Mouse (Mus musculus): Measurements from ENCODE around the gene Gm21970. TPM values are rescaled to one million over a fixed set of nuclear protein-coding genes. Genes with fewer than 3 reads are reported as not detected.
"Not testable (repeated sequence)": the region's sequence is repeated elsewhere in the genome, so short reads cannot be mapped to it uniquely, and the experiment has no call there.

Gm21970 gene
- polyA plus RNA-seq, 1 experiment from 2014 or later, result not detected

DNA sequence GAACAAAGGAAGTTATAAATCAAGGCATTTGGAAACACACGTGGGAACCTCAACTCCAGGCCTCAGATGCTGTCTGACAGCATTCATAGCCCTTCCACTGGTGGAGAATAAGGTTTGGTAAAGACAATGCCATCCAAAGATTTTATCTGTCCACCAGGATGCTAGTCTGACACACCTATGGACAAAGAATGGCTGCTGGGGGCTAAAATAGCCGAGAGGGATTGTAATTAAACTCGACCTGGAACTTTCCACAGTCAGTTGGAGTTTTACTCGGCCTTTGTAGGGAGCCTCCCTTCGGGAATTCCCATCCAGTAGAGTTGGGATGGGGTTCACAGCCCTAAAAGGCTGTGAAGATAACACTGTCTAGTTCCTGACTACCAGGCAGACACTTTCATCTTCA, 35.9 kb downstream of the Gm21970 start:
- Histone ChIP-seq H3K4me3 (replicated peaks) (no peak overlapping the region), H3K27me3 (replicated peaks) (no peaks in the 10 kb centered on the region), H3K4me1 (no peaks in the 10 kb centered on the region), H3K9ac (no peak overlapping the region), H3K36me3 (peaks cover 17% of the 10 kb centered on the region), H3K4me2 (no peak overlapping the region), H3K27ac (no peak overlapping the region), H3K9me3 (no peaks in the 10 kb centered on the region)
- no peak for ATAC-seq (ENCODE audit: insufficient read depth, low FRiP score, low read depth)
- WGBS, result 63% methylated on average over 5 of the region's 5 CpGs

GRCm38 (mm10) chr16:91428259-91428865, 36.8 kb downstream of the Gm21970 start:
- no peaks in the 10 kb centered on the region for H3K9me3 ChIP-seq
- H3K9ac ChIP-seq, result no peak overlapping the region
- peaks cover 17% of the 10 kb centered on the region for H3K36me3 ChIP-seq
- WGBS, result 72% methylated on average over 8 of the region's 8 CpGs
- H3K27ac ChIP-seq, result no peak overlapping the region
- no peaks in the 10 kb centered on the region for H3K27me3 ChIP-seq (replicated peaks)
- no peak overlapping the region for H3K4me2 ChIP-seq
- no peak overlapping the region for H3K4me3 ChIP-seq (replicated peaks)
- H3K4me1 ChIP-seq, result no peaks in the 10 kb centered on the region
- ATAC-seq (ENCODE audit: insufficient read depth, low FRiP score, low read depth), result no peak

DNA sequence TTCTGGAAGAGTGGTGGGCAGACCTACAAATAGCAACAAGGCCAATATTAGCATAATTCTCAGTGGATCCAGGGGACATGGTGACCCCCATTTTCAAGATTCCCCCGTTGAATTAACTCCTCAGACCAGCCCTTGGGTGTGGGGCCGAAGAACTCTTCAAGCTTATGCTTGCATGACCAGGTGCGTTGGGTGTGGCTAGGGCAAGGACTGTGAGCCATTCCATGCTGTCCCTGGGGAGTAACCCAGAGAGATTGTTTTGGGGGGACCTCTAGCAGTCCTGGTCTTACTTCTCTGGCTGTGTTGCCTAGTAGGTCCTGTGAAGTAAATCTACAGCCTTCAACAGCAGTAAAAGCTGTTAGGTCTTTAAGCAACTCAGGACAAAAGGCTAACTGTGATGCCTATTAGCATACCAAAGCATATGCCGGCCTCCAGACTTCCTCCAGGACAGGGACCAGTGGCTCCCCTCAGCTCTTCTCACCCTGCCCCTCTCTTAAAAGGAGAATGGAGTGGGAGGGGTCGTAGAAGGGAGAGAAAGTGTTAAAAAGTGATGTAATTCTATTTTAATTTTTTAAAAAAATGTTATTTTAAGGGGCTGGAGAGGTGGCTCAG, 41.3 kb downstream of the Gm21970 start:
- WGBS, result 39% methylated on average over 5 of the region's 5 CpGs
- H3K9me3 ChIP-seq, result no peaks in the 10 kb centered on the region
- no peak overlapping the region for H3K4me2 ChIP-seq
- no peak for ATAC-seq (ENCODE audit: insufficient read depth, low FRiP score, low read depth)
- no peaks in the 10 kb centered on the region for H3K4me1 ChIP-seq
- H3K9ac ChIP-seq, result no peak overlapping the region
- H3K4me3 ChIP-seq (replicated peaks), result no peak overlapping the region
- no peaks in the 10 kb centered on the region for H3K36me3 ChIP-seq
- H3K27ac ChIP-seq, result no peak overlapping the region
- no peaks in the 10 kb centered on the region for H3K27me3 ChIP-seq (replicated peaks)

DNA sequence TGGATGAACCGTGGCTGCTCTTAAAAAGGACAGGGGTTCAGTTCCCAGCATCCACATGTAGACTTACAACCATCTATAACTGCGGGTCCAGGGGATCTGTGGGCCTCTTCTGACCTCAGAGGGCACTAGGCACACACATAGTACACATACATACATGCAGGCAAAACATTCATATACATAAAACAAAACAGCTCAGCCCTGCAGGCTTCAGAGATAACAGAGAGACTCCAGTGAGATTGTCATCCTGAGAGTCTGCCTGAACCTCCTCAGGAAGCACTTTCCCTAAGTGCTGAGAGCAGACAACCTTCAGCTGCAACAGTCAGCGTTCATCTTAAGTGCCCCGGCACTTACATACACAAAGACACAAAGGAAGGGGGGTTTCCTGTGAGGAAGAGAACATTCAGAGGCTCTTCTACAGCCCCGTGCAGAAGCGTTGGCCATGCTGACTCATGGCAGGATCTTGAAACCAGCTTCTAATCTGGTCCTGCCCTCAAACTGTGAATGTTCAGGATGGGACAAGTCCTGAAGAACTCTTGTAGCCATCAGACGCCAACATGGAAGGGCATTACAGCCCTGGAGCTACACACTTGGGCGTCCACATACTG, 41.9 kb downstream of the Gm21970 start:
- WGBS, result 42% methylated on average over 8 of the region's 8 CpGs
- ATAC-seq (ENCODE audit: insufficient read depth, low FRiP score, low read depth), result 0 out of 2 replicates have a peak, but pooled peaks have one; percentile 22

GRCm38 (mm10) chr16:91434119-91434518, 42.6 kb downstream of the Gm21970 start:
- Histone ChIP-seq H3K4me3 (replicated peaks) (no peak overlapping the region), H3K27me3 (replicated peaks) (no peaks in the 10 kb centered on the region), H3K4me2 (no peak overlapping the region), H3K9ac (no peak overlapping the region), H3K9me3 (no peaks in the 10 kb centered on the region), H3K36me3 (no peaks in the 10 kb centered on the region), H3K4me1 (no peaks in the 10 kb centered on the region), H3K27ac (no peak overlapping the region)
- 79% methylated on average over 3 of the region's 3 CpGs for WGBS
- ATAC-seq (ENCODE audit: insufficient read depth, low FRiP score, low read depth), result no peak

More for the DNA sequence above, 41.9 kb downstream of the Gm21970 start:
- Histone ChIP-seq H3K4me2 (no peak overlapping the region), H3K9me3 (no peaks in the 10 kb centered on the region), H3K4me3 (replicated peaks) (no peak overlapping the region), H3K4me1 (no peaks in the 10 kb centered on the region), H3K9ac (no peak overlapping the region), H3K27me3 (replicated peaks) (no peaks in the 10 kb centered on the region), H3K27ac (no peak overlapping the region), H3K36me3 (no peaks in the 10 kb centered on the region)

GRCm38 (mm10) chr16:91438081-91438480, 46.6 kb downstream of the Gm21970 start:
- 63% methylated on average over 3 of the region's 3 CpGs for WGBS
- no peak overlapping the region for H3K4me2 ChIP-seq
- H3K4me3 ChIP-seq (replicated peaks), result no peak overlapping the region
- H3K4me1 ChIP-seq, result no peaks in the 10 kb centered on the region
- ATAC-seq (ENCODE audit: insufficient read depth, low FRiP score, low read depth), result no peak
- no peak overlapping the region for H3K27ac ChIP-seq
- H3K36me3 ChIP-seq, result no peaks in the 10 kb centered on the region
- no peaks in the 10 kb centered on the region for H3K27me3 ChIP-seq (replicated peaks)
- no peak overlapping the region for H3K9ac ChIP-seq
- H3K9me3 ChIP-seq, result no peaks in the 10 kb centered on the region

DNA sequence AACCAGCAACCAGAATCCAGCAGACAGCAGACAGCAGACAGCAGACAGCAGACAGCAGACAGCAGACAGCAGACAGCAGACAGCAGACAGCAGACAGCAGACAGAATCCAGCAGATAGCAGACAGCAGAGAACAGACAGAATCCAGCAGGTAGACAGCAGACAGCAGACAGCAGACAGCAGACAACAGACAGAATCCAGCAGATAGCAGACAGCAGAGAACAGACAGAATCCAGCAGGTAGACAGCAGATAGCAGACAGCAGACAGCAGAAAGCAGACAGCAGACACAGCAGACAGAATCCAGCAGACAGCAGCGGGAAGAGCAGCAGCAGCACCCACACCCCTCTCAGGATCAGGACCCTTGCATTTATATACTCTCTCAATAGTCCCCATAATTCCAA, 47.1 kb downstream of the Gm21970 start:
- H3K9ac ChIP-seq; ATAC-seq (ENCODE audit: insufficient read depth, low FRiP score, low read depth); H3K4me3 ChIP-seq (replicated peaks); H3K9me3 ChIP-seq; H3K4me1 ChIP-seq; H3K4me2 ChIP-seq; H3K36me3 ChIP-seq; H3K27ac ChIP-seq; H3K27me3 ChIP-seq (replicated peaks): not testable (repeated sequence)
- WGBS, result 86% methylated on average over 1 of the region's 1 CpGs

- ATAC-seq (ENCODE audit: insufficient read depth, low FRiP score, low read depth), result peak; percentile 92
- Histone ChIP-seq H3K9me3 (no peaks in the 10 kb centered on the region), H3K4me3 (replicated peaks) (no peak overlapping the region), H3K4me1 (no peaks in the 10 kb centered on the region), H3K27me3 (replicated peaks) (no peaks in the 10 kb centered on the region), H3K36me3 (no peaks in the 10 kb centered on the region), H3K27ac (peak overlapping the region; percentile 28; the same call in 1 of the 2 replicates), H3K9ac (no peak overlapping the region), H3K4me2 (no peak overlapping the region)
- 40% methylated on average over 7 of the region's 7 CpGs for WGBS
Observed at GRCm38 (mm10) chr16:91441366-91441765, 49.8 kb downstream of the Gm21970 start.

DNA sequence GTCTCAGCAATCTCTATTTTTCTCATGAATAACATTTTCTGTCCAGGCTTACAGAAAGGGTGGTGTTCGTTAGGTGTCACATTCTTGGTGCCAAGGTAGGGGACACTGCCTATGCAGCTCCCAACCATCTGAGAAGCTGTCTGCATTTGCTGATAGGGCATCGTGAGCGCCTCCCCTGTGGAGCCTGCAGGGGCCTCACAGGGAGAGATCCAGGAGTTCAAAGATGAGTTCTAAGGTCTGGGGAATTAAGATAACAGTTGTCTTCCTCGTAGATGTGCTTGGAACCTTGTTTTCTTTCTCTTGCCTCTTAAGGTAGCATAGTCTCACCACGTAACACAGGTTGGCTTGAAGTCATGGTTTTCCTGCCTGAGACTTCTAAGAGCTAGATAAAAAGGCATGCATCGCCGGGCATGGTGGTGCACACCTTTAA, 50.3 kb downstream of the Gm21970 start:
- Histone ChIP-seq H3K9ac (no peak overlapping the region), H3K4me3 (replicated peaks) (no peak overlapping the region), H3K9me3 (no peaks in the 10 kb centered on the region), H3K27me3 (replicated peaks) (no peaks in the 10 kb centered on the region), H3K4me1 (no peaks in the 10 kb centered on the region), H3K4me2 (no peak overlapping the region), H3K27ac (0 out of 2 replicates have a peak overlapping the region, but pooled peaks have one; percentile 28), H3K36me3 (no peaks in the 10 kb centered on the region)
- 65% methylated on average over 7 of the region's 7 CpGs for WGBS
- ATAC-seq (ENCODE audit: insufficient read depth, low FRiP score, low read depth), result peak; percentile 97

- Histone ChIP-seq H3K27ac (no peak overlapping the region), H3K27me3 (replicated peaks) (no peaks in the 10 kb centered on the region), H3K4me1 (0 out of 2 replicates have a peak, but pooled peaks cover 5% of the 10 kb centered on the region), H3K9me3 (no peaks in the 10 kb centered on the region), H3K4me2 (no peak overlapping the region), H3K36me3 (no peaks in the 10 kb centered on the region), H3K9ac (no peak overlapping the region), H3K4me3 (replicated peaks) (no peak overlapping the region)
- no peak for ATAC-seq (ENCODE audit: insufficient read depth, low FRiP score, low read depth)
- WGBS, result 71% methylated on average over 4 of the region's 4 CpGs
Observed at GRCm38 (mm10) chr16:91442446-91442845, 50.9 kb downstream of the Gm21970 start.

DNA sequence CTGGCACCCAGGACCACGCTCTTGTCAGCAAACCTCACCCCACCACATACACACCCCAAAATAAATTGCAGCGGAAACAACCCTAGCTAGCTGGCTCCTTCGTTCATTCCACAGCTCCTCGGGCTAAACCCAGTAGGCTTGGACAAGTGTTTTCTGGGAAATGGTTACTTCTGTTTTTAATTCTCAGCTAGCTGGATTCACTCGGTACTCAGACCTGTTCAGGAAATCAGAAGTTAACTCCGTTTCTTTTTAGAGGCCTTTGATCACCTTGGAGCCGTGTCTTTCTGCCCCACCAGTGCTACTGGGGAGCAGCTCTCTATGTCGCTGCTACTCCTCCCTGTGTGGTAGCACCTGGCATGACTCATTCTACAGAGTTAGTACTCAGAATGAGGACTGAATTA, 51.7 kb downstream of the Gm21970 start:
- no peaks in the 10 kb centered on the region for H3K27me3 ChIP-seq (replicated peaks)
- 0 out of 2 replicates have a peak, but pooled peaks cover 7% of the 10 kb centered on the region for H3K4me1 ChIP-seq
- no peaks in the 10 kb centered on the region for H3K9me3 ChIP-seq
- H3K4me2 ChIP-seq, result no peak overlapping the region
- H3K4me3 ChIP-seq (replicated peaks), result no peak overlapping the region
- 73% methylated on average over 8 of the region's 8 CpGs for WGBS
- no peak for ATAC-seq (ENCODE audit: insufficient read depth, low FRiP score, low read depth)
- no peak overlapping the region for H3K9ac ChIP-seq
- H3K36me3 ChIP-seq, result no peaks in the 10 kb centered on the region
- H3K27ac ChIP-seq, result no peak overlapping the region

- no peak overlapping the region for H3K9ac ChIP-seq
- no peak overlapping the region for H3K27ac ChIP-seq
- WGBS, result 82% methylated on average over 4 of the region's 4 CpGs
- H3K4me1 ChIP-seq, result 0 out of 2 replicates have a peak, but pooled peaks cover 7% of the 10 kb centered on the region
- H3K27me3 ChIP-seq (replicated peaks), result no peaks in the 10 kb centered on the region
- H3K36me3 ChIP-seq, result no peaks in the 10 kb centered on the region
- H3K4me3 ChIP-seq (replicated peaks), result no peak overlapping the region
- ATAC-seq (ENCODE audit: insufficient read depth, low FRiP score, low read depth), result no peak
- H3K9me3 ChIP-seq, result no peaks in the 10 kb centered on the region
- H3K4me2 ChIP-seq, result no peak overlapping the region
Observed at GRCm38 (mm10) chr16:91444847-91445246, 53.3 kb downstream of the Gm21970 start.
